Mouse (Mus musculus): ENCODE results near the gene Ap2s1. TPM values are rescaled to one million over a fixed set of nuclear protein-coding genes. Genes with fewer than 3 reads are reported as not detected.

Ap2s1 gene
- polyA plus RNA-seq, 1 experiment from 2014 or later: 245 TPM

Other genes with a start within 250 kb of the Ap2s1 start
- 25.6 and 30.3 TPM in 2 replicates for gene Arhgap35, start 123.4 kb upstream of the Ap2s1 start, polyA plus RNA-seq (2016; fragmentation: Nextera tagmentation; extraction: Ambion mirVana)
- not detected in 2 replicates for gene Ceacam15, start 62.7 kb upstream of the Ap2s1 start, polyA plus RNA-seq (2016; fragmentation: Nextera tagmentation; extraction: Ambion mirVana)
- not detected in 2 replicates for gene Ceacam9, start 16.5 kb upstream of the Ap2s1 start, polyA plus RNA-seq (2016; fragmentation: Nextera tagmentation; extraction: Ambion mirVana)
- 43.7 and 48.7 TPM in 2 replicates for gene Slc1a5, start 42.9 kb downstream of the Ap2s1 start, polyA plus RNA-seq (2016; fragmentation: Nextera tagmentation; extraction: Ambion mirVana)
- 148 and 155 TPM in 2 replicates for gene Strn4, start 77.5 kb downstream of the Ap2s1 start, polyA plus RNA-seq (2016; fragmentation: Nextera tagmentation; extraction: Ambion mirVana)
- 33.1 and 34.8 TPM in 2 replicates for gene Fkrp, start 78.3 kb downstream of the Ap2s1 start, polyA plus RNA-seq (2016; fragmentation: Nextera tagmentation; extraction: Ambion mirVana)
- 16.0 and 16.2 TPM in 2 replicates for gene Prkd2, start 104.5 kb downstream of the Ap2s1 start, polyA plus RNA-seq (2016; fragmentation: Nextera tagmentation; extraction: Ambion mirVana)
- gene Dact3, start 136.9 kb downstream of the Ap2s1 start, polyA plus RNA-seq (2016; fragmentation: Nextera tagmentation; extraction: Ambion mirVana): 9.8 and 12.5 TPM in 2 replicates
- 13.2 and 16.2 TPM in 2 replicates for gene Gng8, start 153.4 kb downstream of the Ap2s1 start, polyA plus RNA-seq (2016; fragmentation: Nextera tagmentation; extraction: Ambion mirVana)
- 0.96 and 1.1 TPM in 2 replicates for gene Ptgir, start 168.1 kb downstream of the Ap2s1 start, polyA plus RNA-seq (2016; fragmentation: Nextera tagmentation; extraction: Ambion mirVana)
- 108 and 123 TPM in 2 replicates for gene Calm3, start 185.7 kb downstream of the Ap2s1 start, polyA plus RNA-seq (2016; fragmentation: Nextera tagmentation; extraction: Ambion mirVana)
- gene Pnmal2, start 206.3 kb downstream of the Ap2s1 start, polyA plus RNA-seq (2016; fragmentation: Nextera tagmentation; extraction: Ambion mirVana): 16.6 and 16.9 TPM in 2 replicates
- gene Pnmal1, start 221.3 kb downstream of the Ap2s1 start, polyA plus RNA-seq (2016; fragmentation: Nextera tagmentation; extraction: Ambion mirVana): 1.4 and 1.5 TPM in 2 replicates
- gene Gm42372, start 244.7 kb downstream of the Ap2s1 start, polyA plus RNA-seq (2016; fragmentation: Nextera tagmentation; extraction: Ambion mirVana): 0.26 and 0.32 TPM in 2 replicates